Mouse (Mus musculus) midbrain, embryonic 11.5 days (tissue): ENCODE data around the gene Kcne3. TPM values are rescaled to one million over a fixed set of nuclear protein-coding genes. Genes with fewer than 3 reads are reported as not detected.

Experiments
- ATAC-seq: fragments of 200-750 bp; cut with Nextera tagmentation; 2 replicates; pipeline ENCODE4 v1.8.0; 2017; ENCODE audit warnings: moderate TSS enrichment, moderate library complexity; ENCODE audit not compliant: low FRiP score
- DNase-seq: peaks from one replicate; pipeline ENCODE4 v3.0.0; 2015; ENCODE audit warnings: low spot score; ENCODE audit errors: missing footprints
- H3K27ac ChIP-seq: fragments of 300-500 bp; sonication (generic); 2 replicates; pipeline ENCODE4 v1.5.1; 2014; ENCODE audit warnings: low read depth, low read length
- H3K27me3 ChIP-seq: fragments of 300-500 bp; sonication (generic); 2 replicates; pipeline ENCODE4 v1.6.1; 2014; ENCODE audit warnings: mild to moderate bottlenecking, low read length, moderate library complexity, mixed read lengths; ENCODE audit not compliant: control insufficient read depth, insufficient read depth
- H3K36me3 ChIP-seq: fragments of 300-500 bp; sonication (generic); 2 replicates; pipeline ENCODE4 v1.6.1; 2014; ENCODE audit warnings: mild to moderate bottlenecking, low read length, moderate library complexity, mixed read lengths; ENCODE audit not compliant: control insufficient read depth, insufficient read depth
- H3K4me1 ChIP-seq: fragments of 300-500 bp; sonication (generic); 2 replicates; pipeline ENCODE4 v1.6.1; 2014; ENCODE audit warnings: low read length; ENCODE audit not compliant: control insufficient read depth, insufficient read depth
- H3K4me2 ChIP-seq: fragments of 300-500 bp; sonication (generic); 2 replicates; pipeline ENCODE4 v1.6.1; 2014; ENCODE audit warnings: mild to moderate bottlenecking, moderate library complexity
- H3K4me3 ChIP-seq: fragments of 300-500 bp; sonication (generic); 2 replicates; pipeline ENCODE4 v1.5.1; 2014; ENCODE audit warnings: low read depth, low read length
- H3K9ac ChIP-seq: fragments of 300-500 bp; sonication (generic); 2 replicates; pipeline ENCODE4 v1.6.1; 2014; ENCODE audit warnings: low read length
- H3K9me3 ChIP-seq: fragments of 300-500 bp; sonication (generic); 2 replicates; pipeline ENCODE4 v1.6.1; 2016; ENCODE audit warnings: low read length; ENCODE audit not compliant: control insufficient read depth
- WGBS: fragments of 180-500 bp; shearing (Covaris S2); extraction: QIAGEN DNeasy Blood & Tissue Kit; methylation state at CpG from one replicate; pipeline ENCODE4 v1.1.7; 2014; 5-methylcytosine and 5-hydroxymethylcytosine counted together
- polyA plus RNA-seq: library from polyadenylated mRNA; unstranded; fragments of >200 nt; fragmentation: Nextera tagmentation; extraction: Ambion mirVana; gene quantifications from 2 replicates; pipeline ENCODE4 v1.2.1, GENCODE M21; 2014

Gene Kcne3
- polyA plus RNA-seq, 1 experiment from 2014 or later = 1.1 TPM

- ATAC-seq (no peak), DNase-seq (no peak)
- Histone ChIP-seq H3K27ac (no peak overlapping the region), H3K9ac (no peak overlapping the region), H3K9me3 (no peaks in the 10 kb centered on the region), H3K4me1 (no peaks in the 10 kb centered on the region), H3K27me3 (no peaks in the 10 kb centered on the region), H3K4me2 (no peak overlapping the region), H3K4me3 (no peak overlapping the region), H3K36me3 (no peaks in the 10 kb centered on the region)
- 65% methylated on average over 10 of the region's 10 CpGs for WGBS
These were observed 26.2 kb upstream of the Kcne3 start for GRCm38 (mm10) chr7:100150086-100150485.

- no peaks in the 10 kb centered on the region for H3K9me3 ChIP-seq
- no peaks in the 10 kb centered on the region for H3K36me3 ChIP-seq
- H3K9ac ChIP-seq = no peak overlapping the region
- no peak overlapping the region for H3K27ac ChIP-seq
- H3K4me2 ChIP-seq = no peak overlapping the region
- no peaks in the 10 kb centered on the region for H3K4me1 ChIP-seq
- H3K27me3 ChIP-seq = no peaks in the 10 kb centered on the region
- 87% methylated on average over 11 of the region's 11 CpGs for WGBS
- no peak overlapping the region for H3K4me3 ChIP-seq
- ATAC-seq = no peak
- no peak for DNase-seq
These were observed 25.7 kb upstream of the Kcne3 start for GRCm38 (mm10) chr7:100150626-100151025.

GRCm38 (mm10) chr7:100157669-100158068, 18.6 kb upstream of the Kcne3 start:
- Histone ChIP-seq H3K9ac (no peak overlapping the region), H3K9me3 (no peaks in the 10 kb centered on the region), H3K36me3 (no peaks in the 10 kb centered on the region), H3K4me2 (no peak overlapping the region), H3K4me1 (peaks cover 4% of the 10 kb centered on the region; the same call in 1 of the 2 replicates), H3K4me3 (no peak overlapping the region), H3K27ac (no peak overlapping the region), H3K27me3 (no peaks in the 10 kb centered on the region)
- ATAC-seq (no peak), DNase-seq (no peak)
- WGBS = 80% methylated on average over 4 of the region's 4 CpGs

- H3K36me3 ChIP-seq = no peaks in the 10 kb centered on the region
- H3K9ac ChIP-seq = peak within 1 kb of the TSS; percentile 82
- WGBS = 0% methylated on average over 73 of the region's 78 CpGs
- peak within 1 kb of the TSS; percentile 74 for H3K4me3 ChIP-seq
- no peaks in the 10 kb centered on the region for H3K27me3 ChIP-seq
- no peaks in the 10 kb centered on the region for H3K9me3 ChIP-seq
- DNase-seq = peak; percentile 98
- peak within 1 kb of the TSS; percentile 95 for H3K4me2 ChIP-seq
- H3K4me1 ChIP-seq = peaks cover 4% of the 10 kb centered on the region; the same call in 1 of the 2 replicates
- peak within 1 kb of the TSS; percentile 89 for H3K27ac ChIP-seq
- peak; percentile 97 for ATAC-seq
These were observed 17.0 kb upstream of the Kcne3 start, which contains the start of gene Lipt2 for GRCm38 (mm10) chr7:100159105-100159841. Gene Lipt2 (plus strand): TSS chr7:100159277.

GRCm38 (mm10) chr7:100160006-100160405, 16.3 kb upstream of the Kcne3 start:
- Histone ChIP-seq H3K9ac (peak overlapping the region; percentile 82), H3K36me3 (no peaks in the 10 kb centered on the region), H3K4me3 (peak overlapping the region; percentile 74), H3K9me3 (no peaks in the 10 kb centered on the region), H3K27me3 (no peaks in the 10 kb centered on the region), H3K4me2 (peak overlapping the region; percentile 95), H3K27ac (peak overlapping the region; percentile 89; the same call in 1 of the 2 replicates), H3K4me1 (peaks cover 4% of the 10 kb centered on the region; the same call in 1 of the 2 replicates)
- ATAC-seq (peak; percentile 30), DNase-seq (peak; percentile 90)
- WGBS = 70% methylated on average over 7 of the region's 7 CpGs

- H3K9me3 ChIP-seq = no peaks in the 10 kb centered on the region
- ATAC-seq = no peak
- WGBS = 90% methylated on average over 4 of the region's 4 CpGs
These were observed 12.8 kb upstream of the Kcne3 start for GRCm38 (mm10) chr7:100163506-100163905.

GRCm38 (mm10) chr7:100168654-100169053, 7.6 kb upstream of the Kcne3 start:
- Histone ChIP-seq H3K9me3 (no peaks in the 10 kb centered on the region), H3K4me3 (no peak overlapping the region), H3K27ac (no peak overlapping the region), H3K9ac (no peak overlapping the region), H3K4me1 (no peaks in the 10 kb centered on the region), H3K27me3 (no peaks in the 10 kb centered on the region), H3K36me3 (no peaks in the 10 kb centered on the region), H3K4me2 (no peak overlapping the region)
- 77% methylated on average over 11 of the region's 11 CpGs for WGBS
- DNase-seq = peak; percentile 56
- no peak for ATAC-seq

More at GRCm38 (mm10) chr7:100163506-100163905, 12.8 kb upstream of the Kcne3 start:
- no peaks in the 10 kb centered on the region for H3K27me3 ChIP-seq
- H3K4me3 ChIP-seq = no peak overlapping the region
- H3K4me1 ChIP-seq = peaks cover 4% of the 10 kb centered on the region; the same call in 1 of the 2 replicates
- no peak for DNase-seq
- H3K36me3 ChIP-seq = no peaks in the 10 kb centered on the region
- no peak overlapping the region for H3K4me2 ChIP-seq
- no peak overlapping the region for H3K9ac ChIP-seq
- H3K27ac ChIP-seq = no peak overlapping the region

GRCm38 (mm10) chr7:100170756-100171155, 5.5 kb upstream of the Kcne3 start:
- Histone ChIP-seq H3K4me3 (no peak overlapping the region), H3K4me1 (no peaks in the 10 kb centered on the region), H3K36me3 (no peaks in the 10 kb centered on the region), H3K27ac (no peak overlapping the region), H3K4me2 (no peak overlapping the region), H3K9ac (no peak overlapping the region), H3K27me3 (no peaks in the 10 kb centered on the region), H3K9me3 (no peaks in the 10 kb centered on the region)
- WGBS = 60% methylated on average over 4 of the region's 4 CpGs
- DNase-seq (peak; percentile 77), ATAC-seq (no peak)
